14 mouse cellular contexts compared by ENCODE assay signal in genomic region chr1:161897235-161897634, GRCm38 (mm10).
"Had no signal": no experiment of that assay in that cellular context is flagged by ENCODE, and none has a peak within 500 bp of the region (broad histone marks: within the 10 kb centered on the region; RNA-seq: fewer than 3 reads in every experiment).

No protein-coding gene starts in this region.

- H3K9ac ChIP-seq: hindbrain, embryonic 15.5 days; kidney, embryonic 15.5 days; limb, embryonic 15.5 days; neural tube, embryonic 12.5 days had no signal

- DNase-seq: kidney, adult 2 months; kidney, postnatal 14 days; lung, adult 2 months; midbrain, embryonic 14.5 days; spleen, adult 18-20 months; thymus, adult 2 months; thymus, postnatal 25 days had no signal

- H3K4me1 ChIP-seq: hindbrain, embryonic 15.5 days; limb, embryonic 15.5 days; neural tube, embryonic 12.5 days had no signal

- ATAC-seq: intestine, embryonic 16.5 days; lung, postnatal 0 days had no signal

- H3K4me3 ChIP-seq: hindbrain, embryonic 15.5 days; kidney, embryonic 15.5 days; limb, embryonic 15.5 days; midbrain, embryonic 10.5 days; neural tube, embryonic 12.5 days had no signal

- H3K27me3 ChIP-seq: hindbrain, embryonic 15.5 days; kidney, embryonic 15.5 days; limb, embryonic 15.5 days; neural tube, embryonic 12.5 days had no signal

- H3K4me2 ChIP-seq: hindbrain, embryonic 15.5 days; kidney, embryonic 15.5 days; limb, embryonic 15.5 days; neural tube, embryonic 12.5 days had no signal

- H3K36me3 ChIP-seq: hindbrain, embryonic 15.5 days; kidney, embryonic 15.5 days; limb, embryonic 15.5 days; midbrain, embryonic 10.5 days; neural tube, embryonic 12.5 days had no signal

- H3K9me3 ChIP-seq: hindbrain, embryonic 15.5 days; kidney, embryonic 15.5 days; limb, embryonic 15.5 days; midbrain, embryonic 10.5 days; neural tube, embryonic 12.5 days had no signal

- H3K27ac ChIP-seq: hindbrain, embryonic 15.5 days; kidney, embryonic 15.5 days; limb, embryonic 15.5 days; midbrain, embryonic 10.5 days; neural tube, embryonic 12.5 days had no signal
